Mouse (Mus musculus) frontal cortex, postnatal 36 days (tissue): ENCODE data around the gene Surf2.
A peak's percentile ranks its signal among the peaks of the same experiment; 100 is the strongest.

Source experiments
- DNase-seq, 2 experiments: peaks; one replicate each; pipeline ENCODE4 v3.0.0; 2022; ENCODE audit warnings: low spot score in 2 of 2

Gene Surf2

DNA sequence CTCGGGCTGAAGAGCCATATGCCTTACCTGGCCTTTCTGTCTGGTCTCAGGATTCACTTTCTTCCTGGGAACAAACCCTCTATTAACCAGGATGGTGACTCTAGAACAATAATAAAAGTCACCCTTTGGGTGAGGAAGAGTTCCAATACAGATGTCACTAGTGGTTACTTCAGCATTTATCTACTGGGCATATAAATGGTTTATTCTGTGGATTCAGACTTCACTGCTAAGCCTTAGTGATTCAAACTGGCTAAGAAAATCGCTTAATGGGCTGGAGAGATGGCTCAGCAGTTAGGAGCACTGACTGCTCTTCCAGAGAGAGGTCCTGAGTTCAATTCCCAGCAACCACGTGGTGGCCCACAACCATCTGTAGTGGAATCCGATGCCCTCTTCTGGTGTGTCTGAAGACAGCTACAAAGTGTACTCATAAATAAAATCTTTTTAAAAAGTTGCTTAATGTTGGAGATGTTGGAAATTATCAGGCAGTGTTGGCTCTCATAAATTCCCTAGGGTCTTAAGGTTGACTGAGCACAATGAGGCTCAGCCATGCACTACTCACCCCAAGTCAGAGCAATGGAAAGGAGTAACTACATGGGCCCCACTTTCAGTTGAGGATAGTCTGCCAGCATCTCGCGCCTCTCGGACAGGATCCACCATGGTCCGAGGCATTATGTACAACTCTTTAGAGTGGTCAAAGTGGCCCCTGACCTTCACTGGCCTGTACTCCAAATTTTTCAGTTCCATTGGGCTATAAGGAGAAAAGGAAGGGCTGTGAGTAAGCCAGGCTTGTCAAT is 1.8 kb upstream of the Surf2 start:
- no peak for DNase-seq

DNA sequence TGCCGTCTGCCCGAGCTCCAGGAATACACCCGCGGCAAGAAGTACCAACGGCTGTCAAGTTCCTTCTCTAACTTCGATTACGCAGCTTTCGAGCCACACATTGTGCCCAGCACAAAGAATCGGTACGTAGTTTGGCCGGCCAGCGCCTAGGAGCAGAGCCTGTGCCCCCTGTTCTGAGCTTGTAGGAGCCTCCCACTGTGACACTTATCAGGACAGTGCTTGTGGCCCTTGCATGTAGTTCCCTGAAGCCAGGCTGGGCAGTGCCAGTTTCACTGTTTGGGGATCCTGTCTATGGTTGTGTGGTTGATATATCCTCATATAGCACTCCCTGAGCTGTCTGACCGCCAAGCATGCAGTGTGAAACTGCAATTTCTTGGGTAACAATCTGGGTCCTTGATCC is 571 bp downstream of the Surf2 start:
- DNase-seq = no peak

DNA sequence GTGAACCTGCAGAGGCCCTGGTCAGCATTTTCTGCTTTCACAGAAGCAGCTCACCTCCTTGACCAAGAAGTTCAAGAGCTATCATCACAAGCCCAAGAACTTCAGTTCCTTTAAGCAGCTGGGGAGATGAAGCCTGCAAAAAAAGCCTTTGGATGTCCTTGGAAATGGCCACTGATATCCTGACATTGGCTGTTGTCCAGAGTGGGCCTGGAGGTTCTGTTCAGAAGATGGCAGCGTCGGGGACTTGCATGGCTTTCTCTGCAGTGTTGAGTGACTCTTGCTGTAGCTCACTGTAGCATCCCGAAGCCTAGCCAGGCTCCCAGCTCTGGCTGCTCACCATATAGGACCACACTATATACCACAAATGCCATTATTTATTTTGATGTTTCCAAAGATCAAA is 3.5 kb downstream of the Surf2 start:
- no peak for DNase-seq

GRCm38 (mm10) chr2:26920190-26920855 is 4.2 kb downstream of the Surf2 start:
- no peak for DNase-seq

DNA sequence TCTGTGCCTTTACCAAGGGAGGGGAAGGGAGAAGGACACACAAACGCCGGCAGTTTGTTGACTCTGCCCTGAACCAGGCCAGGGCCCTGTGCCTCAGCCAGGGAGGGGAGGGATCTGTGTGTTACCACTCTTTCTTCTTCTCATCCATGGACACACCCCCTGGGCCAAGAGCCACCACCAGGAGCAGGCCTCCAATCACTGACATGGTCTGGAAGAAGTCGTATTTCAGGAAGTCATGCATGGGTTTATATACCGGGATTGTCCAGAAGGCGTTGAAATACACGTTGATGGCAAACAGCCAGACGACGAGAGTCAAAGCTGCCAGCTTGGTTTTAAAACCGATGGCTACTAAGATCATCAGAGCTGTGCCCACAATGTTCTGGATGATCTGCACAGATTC is 5.6 kb downstream of the Surf2 start:
- DNase-seq = no peak

GRCm38 (mm10) chr2:26927745-26928476 is 11.7 kb downstream of the Surf2 start:
- no peak for DNase-seq

- peak; percentile 64 to 81 for DNase-seq
Measured at GRCm38 (mm10) chr2:26930390-26930789, 14.2 kb downstream of the Surf2 start.

- peak in 1 of 2 experiments; percentile 33 for DNase-seq
Measured at GRCm38 (mm10) chr2:26932473-26933303, 16.5 kb downstream of the Surf2 start.

- peak; percentile 88 to 94 for DNase-seq
Measured at GRCm38 (mm10) chr2:26933304-26934055, 17.3 kb downstream of the Surf2 start, which contains the start of the genes Surf4 and Stkld1. Gene Surf4 (minus strand): TSS chr2:26933928. Gene Stkld1 (plus strand): TSS chr2:26934047.

DNA sequence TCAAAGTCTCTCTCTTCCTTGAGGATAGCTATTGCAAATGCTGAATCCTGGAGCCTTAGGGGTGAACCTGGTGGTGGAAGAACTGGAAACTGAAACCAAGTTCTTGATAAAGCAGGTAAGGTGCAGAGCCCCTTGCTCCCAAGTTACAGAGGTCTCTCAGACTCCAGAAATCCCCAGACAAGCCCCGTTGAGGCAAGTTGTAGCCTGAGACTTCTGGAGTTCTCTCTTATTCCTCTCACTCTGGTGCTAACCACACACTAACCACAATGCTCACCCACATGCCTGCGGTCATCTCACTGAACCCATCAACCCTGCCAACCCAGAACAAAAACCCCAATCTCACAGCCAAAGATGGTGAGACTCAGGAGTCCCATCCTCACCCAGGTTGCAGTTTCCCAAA is 19.1 kb downstream of the Surf2 start:
- DNase-seq = no peak

DNA sequence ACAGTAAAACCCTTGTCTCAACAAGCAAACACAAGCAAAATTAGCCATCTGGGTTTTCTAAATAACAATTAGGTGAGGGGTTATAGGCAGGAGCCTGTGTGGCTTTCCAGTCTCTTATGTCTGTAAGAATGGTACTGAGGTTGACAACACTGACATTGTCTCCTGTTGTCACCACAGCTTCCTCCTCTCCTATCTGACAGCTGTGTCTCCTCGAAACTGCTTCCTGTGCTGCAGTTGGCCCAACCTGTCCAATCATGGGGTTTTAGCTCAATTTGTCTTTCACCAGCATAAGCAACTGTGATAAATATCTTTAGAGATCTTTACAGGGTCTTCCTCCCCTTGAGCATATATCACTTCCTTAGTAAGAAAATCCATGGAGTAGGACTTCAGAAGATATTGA is 20.3 kb downstream of the Surf2 start:
- DNase-seq = no peak

DNA sequence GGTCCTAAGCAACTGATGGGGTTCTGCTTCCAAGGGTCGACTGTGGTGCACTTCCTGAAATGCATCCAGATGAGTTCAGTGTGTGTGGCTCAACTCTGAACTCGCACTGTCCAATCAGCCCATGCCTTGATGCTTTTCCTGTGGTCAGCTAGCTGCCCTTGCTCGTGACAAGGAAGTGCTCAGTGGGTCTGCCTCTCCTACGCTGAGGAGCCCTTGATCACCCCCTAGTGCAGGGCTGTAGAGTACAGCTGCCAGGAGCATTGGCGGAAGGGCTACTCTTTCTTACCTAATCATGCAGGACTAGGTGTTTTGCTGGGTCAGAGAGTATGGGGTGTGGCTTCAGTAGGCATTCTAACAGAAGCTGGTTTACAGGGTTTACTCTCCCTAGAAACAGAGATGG is 25.4 kb downstream of the Surf2 start:
- no peak for DNase-seq

GRCm38 (mm10) chr2:26943253-26943652 is 27.1 kb downstream of the Surf2 start:
- no peak for DNase-seq

GRCm38 (mm10) chr2:26950411-26950810 is 34.2 kb downstream of the Surf2 start:
- no peak for DNase-seq

DNA sequence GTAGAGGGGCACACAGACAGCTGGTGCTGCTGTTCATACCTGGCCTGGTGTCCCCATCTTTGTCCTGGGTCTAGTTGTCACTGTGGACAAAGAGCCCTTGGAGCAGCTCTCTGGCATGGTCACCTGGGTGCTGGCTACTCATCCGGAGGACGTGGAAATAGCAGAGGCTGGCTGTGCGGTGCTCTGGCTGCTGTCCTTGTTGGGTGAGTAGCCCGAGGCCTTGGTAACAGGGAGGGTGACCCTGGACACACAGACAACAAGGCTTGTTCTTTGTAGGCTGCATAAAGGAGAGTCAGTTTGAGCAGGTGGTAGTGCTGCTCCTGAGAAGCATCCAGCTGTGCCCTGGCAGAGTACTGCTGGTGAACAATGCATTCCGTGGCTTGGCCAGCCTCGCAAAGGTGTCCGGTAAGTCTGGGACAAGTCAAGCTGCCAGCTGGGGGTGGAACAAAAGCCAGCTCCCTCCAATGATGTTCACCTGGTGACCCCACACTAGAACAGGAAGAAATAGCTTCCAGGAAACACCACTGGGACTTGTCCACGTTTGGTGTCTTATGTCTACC is 35.3 kb downstream of the Surf2 start:
- DNase-seq = no peak

DNA sequence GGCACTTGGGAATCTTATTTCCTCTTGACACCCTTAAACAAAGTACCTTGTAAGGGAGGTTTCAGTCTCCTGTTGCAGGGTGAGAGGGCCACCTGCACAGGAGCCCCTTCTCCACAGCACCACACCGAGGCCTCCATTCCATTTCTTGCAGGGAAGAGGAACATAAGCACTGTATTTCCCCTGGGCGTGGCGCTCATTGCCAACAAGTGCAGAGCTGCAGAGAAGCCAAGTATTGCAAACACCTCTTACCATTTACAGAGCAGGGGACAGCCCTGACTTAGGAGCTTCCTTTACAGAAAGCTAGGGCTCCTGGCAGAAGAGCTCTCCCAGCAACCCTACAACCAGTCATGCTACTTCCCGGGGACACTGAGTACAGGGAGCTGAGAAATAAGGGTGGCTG is 36.0 kb downstream of the Surf2 start:
- DNase-seq = no peak

GRCm38 (mm10) chr2:26952866-26953265 is 36.7 kb downstream of the Surf2 start:
- DNase-seq = no peak

GRCm38 (mm10) chr2:26954735-26955395 is 38.7 kb downstream of the Surf2 start:
- DNase-seq = no peak

- DNase-seq = no peak
Measured at GRCm38 (mm10) chr2:26956811-26957487, 40.8 kb downstream of the Surf2 start.

GRCm38 (mm10) chr2:26957488-26957859 is 41.3 kb downstream of the Surf2 start:
- no peak for DNase-seq
